Mouse (Mus musculus): Measurements from ENCODE around the gene Nrarp. TPM values are rescaled to one million over a fixed set of nuclear protein-coding genes. Genes with fewer than 3 reads are reported as not detected.

Nrarp gene
- 1 to 10 TPM in 1 of 2 experiments, under 1 TPM in 1; 0.86 to 1.8 TPM for total RNA-seq (2023)

DNA sequence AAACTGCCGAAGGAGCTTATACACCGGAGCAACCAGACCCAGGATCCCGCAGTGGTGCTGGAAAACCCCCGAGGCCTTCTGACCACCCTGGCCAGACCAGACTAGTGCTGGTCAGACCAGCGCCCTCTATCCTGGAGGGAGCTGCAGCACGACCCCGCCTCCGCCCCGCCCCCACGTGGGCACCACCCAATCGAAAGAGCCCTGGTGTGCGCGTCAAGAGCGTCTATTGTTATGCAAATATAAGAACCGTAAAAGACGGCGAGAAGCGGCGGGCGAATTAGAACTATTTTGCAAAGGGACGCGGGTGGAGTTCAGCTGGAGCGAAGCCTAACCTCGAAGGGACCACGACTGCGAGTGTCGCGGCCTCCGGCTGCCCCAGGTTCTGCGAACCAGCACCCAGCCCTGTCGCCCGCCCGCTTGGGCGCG lies at the start of gene Nrarp:
Gene Nrarp, plus strand, starts transcription at position 281 of the 426 bp plus-strand sequence.

DNA sequence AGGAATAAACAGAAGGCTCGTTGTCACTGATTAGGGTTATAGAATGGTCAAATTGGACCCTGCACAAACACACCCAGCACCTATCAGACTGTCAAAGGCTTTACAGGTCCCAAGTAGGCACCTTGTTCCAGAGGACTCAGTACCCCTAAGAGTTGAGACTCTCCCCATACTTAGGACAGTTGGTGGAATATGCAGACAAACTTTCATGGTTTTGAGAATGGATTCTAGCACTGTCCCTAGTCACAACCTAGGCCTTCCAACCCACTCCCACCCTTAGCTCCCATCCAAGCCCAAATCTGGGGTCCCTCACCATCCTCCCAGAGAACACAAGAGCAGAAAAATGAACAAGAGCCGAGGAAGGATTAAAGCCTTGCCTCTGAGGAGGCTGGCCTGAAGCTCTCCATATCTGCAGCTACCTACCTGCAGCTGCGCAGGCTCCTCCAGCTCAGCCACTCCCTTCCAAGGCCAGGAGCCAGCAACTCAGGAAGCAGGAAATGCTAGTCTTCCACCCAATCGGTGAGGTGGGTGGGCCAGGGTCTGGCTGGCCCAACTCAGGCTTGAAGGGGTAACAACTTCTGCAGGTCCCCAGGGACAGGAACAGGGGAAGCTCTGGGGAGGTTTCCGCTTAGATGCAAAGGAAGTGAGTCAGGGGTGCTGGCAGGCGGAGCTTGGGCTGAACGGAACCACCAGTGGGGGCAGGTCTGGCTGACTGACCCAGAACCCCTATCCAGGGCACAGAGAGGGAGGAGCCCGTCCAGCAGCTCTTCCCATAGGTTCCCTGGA lies 15.8 kb downstream of the Nrarp start, which contains the start of gene Tor4a:
Gene Tor4a, minus strand, starts transcription at position 715 of the 783 bp plus-strand sequence.

DNA sequence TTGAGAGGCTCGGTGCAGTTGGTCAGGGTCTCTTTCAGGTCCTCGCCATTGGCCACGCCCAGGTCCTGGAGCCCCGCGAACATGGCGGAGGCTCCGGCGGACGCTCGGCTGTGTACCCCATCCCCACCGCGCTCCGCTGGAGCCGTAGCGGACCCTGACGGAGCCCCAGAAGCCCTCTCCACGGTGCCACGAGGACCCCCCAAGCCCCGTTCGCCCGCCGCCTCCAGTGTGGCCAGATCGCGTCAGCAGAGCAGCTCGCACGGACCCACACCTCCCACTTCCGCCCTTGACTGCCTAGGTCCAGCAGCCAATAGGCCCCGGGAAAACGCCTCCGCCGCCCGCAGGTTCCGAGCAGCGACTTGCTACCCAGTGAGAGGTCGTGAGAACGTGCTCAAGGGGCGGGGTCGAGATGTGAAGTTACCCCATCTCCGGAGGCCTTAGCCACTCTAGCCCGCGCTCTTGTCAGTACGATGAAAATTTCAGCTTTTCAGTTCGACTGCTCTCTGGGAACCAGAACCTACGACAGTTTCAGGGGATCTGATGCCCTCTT lies 30.6 kb downstream of the Nrarp start, which contains the start of gene Nelfb:
Gene Nelfb, minus strand, starts transcription at position 369 of the 550 bp plus-strand sequence.

DNA sequence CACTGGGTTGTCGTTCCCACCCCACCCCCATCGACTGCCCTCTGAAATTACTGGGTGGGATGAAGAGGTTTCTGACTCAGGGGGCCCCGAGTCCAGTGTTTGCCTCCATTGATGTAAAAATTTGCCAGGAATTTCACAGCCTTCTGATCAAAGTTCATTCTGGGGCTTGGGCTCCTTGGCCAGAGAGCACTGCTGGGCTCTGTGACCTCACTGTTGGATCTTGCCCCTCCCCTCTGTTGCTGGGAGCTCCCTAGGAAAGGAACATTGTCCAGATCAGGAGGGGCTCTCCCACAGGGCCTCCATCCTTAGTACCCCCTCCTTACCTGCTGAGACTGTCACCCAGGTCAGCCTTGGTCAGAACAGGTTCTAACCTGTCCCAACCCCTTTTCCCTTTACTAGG lies 33.9 kb downstream of the Nrarp start, which contains the start of gene Stpg3:
Gene Stpg3, minus strand, starts transcription at position 194 of the 400 bp plus-strand sequence.

DNA sequence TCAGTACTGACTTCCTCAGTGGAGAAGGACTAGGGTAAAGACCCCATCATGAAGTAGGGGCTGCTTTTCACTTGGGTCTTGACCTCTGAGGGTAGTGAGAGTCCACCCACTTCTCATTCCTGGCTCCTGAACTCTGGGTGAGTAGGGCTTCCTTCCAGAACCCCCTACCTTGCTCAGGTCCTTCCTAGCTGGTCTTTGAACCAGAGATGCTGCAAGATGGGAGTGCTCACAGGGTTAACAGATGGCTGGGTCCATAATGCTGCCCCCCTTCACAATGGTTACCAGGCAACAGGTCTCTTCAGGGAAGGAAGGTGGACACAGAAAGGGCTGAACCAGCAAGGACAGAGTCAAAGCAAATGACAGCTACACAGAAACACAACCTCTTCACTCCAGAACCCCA lies 37.9 kb downstream of the Nrarp start, which contains the start of gene Fam166a:
Gene Fam166a, plus strand, starts transcription at position 301 of the 400 bp plus-strand sequence.

DNA sequence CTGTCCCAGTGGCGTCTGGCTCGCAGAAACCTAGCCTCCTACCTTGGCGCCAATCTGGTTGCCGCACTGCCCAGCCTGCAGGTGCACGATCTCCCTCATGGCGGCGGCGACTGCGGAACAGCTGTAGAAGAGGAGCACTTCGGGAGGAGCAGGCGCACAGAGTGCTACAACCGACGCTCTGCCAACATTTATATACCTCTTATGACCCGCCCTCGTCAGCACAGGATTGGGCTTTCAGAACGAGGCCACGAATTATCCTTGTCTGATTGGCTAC lies 43.9 kb downstream of the Nrarp start, which contains the start of gene Tubb4b:
Gene Tubb4b, minus strand, starts transcription at position 211 of the 274 bp plus-strand sequence.

Other genes with a start within 250 kb of the Nrarp start
- 100 to 1,000 TPM in 1 of 2 experiments, 10 to 100 TPM in 1; 96.4 to 107 TPM for gene Arrdc1, start 245.5 kb upstream of the Nrarp start, total RNA-seq (2023)
- gene Zmynd19, start 231.0 kb upstream of the Nrarp start, total RNA-seq (2023) = 10 to 100 TPM; 12.1 to 13.1 TPM
- 1 to 10 TPM; 4.1 to 6.6 TPM for gene Dph7, start 218.4 kb upstream of the Nrarp start, total RNA-seq (2023)
- gene Mrpl41, start 205.7 kb upstream of the Nrarp start, total RNA-seq (2023) = 10 to 100 TPM; 21.1 to 21.2 TPM
- 100 to 1,000 TPM; 167 to 204 TPM for gene Pnpla7, start 204.7 kb upstream of the Nrarp start, total RNA-seq (2023)
- 10 to 100 TPM; 12.8 to 16.5 TPM for gene Nsmf, start 126.4 kb upstream of the Nrarp start, total RNA-seq (2023)
- not detected for gene Entpd8, start 100.5 kb upstream of the Nrarp start, total RNA-seq (2023)
- not detected for gene Noxa1, start 85.6 kb upstream of the Nrarp start, total RNA-seq (2023)
- gene Tor4a, start 16.1 kb downstream of the Nrarp start, total RNA-seq (2023) = 10 to 100 TPM; 40.2 to 43.9 TPM
- 10 to 100 TPM; 54.4 to 55.1 TPM for gene Nelfb, start 30.7 kb downstream of the Nrarp start, total RNA-seq (2023)
- under 1 TPM in 1 of 2 experiments, not detected in 1; 0.44 TPM for gene Stpg3, start 33.9 kb downstream of the Nrarp start, total RNA-seq (2023)
- not detected for gene Fam166a, start 38.0 kb downstream of the Nrarp start, total RNA-seq (2023)
- gene Tubb4b, start 43.9 kb downstream of the Nrarp start, total RNA-seq (2023) = 100 to 1,000 TPM; 295 to 367 TPM
- not detected for gene Slc34a3, start 53.6 kb downstream of the Nrarp start, total RNA-seq (2023)
- gene Rnf224, start 56.0 kb downstream of the Nrarp start, total RNA-seq (2023) = not detected
- under 1 TPM in 1 of 2 experiments, not detected in 1; 0.55 TPM for gene Rnf208, start 61.5 kb downstream of the Nrarp start, total RNA-seq (2023)
- gene Cysrt1, start 61.7 kb downstream of the Nrarp start, total RNA-seq (2023) = not detected
- gene AL732309.1, start 66.1 kb downstream of the Nrarp start, total RNA-seq (2023) = 1 to 10 TPM; 1.2 to 3.4 TPM
- 10 to 100 TPM; 16.7 to 17.8 TPM for gene Tmem203, start 74.7 kb downstream of the Nrarp start, total RNA-seq (2023)
- 10 to 100 TPM in 1 of 2 experiments, 1 to 10 TPM in 1; 9.3 to 13.0 TPM for gene Tprn, start 81.9 kb downstream of the Nrarp start, total RNA-seq (2023)
- 10 to 100 TPM; 65.3 to 70.3 TPM for gene Ssna1, start 91.7 kb downstream of the Nrarp start, total RNA-seq (2023)
- gene Anapc2, start 91.7 kb downstream of the Nrarp start, total RNA-seq (2023) = 10 to 100 TPM; 67.8 to 79.9 TPM
- gene Tmem210, start 107.4 kb downstream of the Nrarp start, total RNA-seq (2023) = not detected
- gene Lrrc26, start 109.2 kb downstream of the Nrarp start, total RNA-seq (2023) = not detected
- not detected for gene Grin1, start 138.4 kb downstream of the Nrarp start, total RNA-seq (2023)
- gene Man1b1, start 151.6 kb downstream of the Nrarp start, total RNA-seq (2023) = 10 to 100 TPM; 35.1 to 42.7 TPM
- gene Dpp7, start 175.6 kb downstream of the Nrarp start, total RNA-seq (2023) = 10 to 100 TPM; 13.4 to 14.6 TPM
- gene Uap1l1, start 184.9 kb downstream of the Nrarp start, total RNA-seq (2023) = 10 to 100 TPM; 24.1 to 29.2 TPM
- gene Sapcd2, start 191.6 kb downstream of the Nrarp start, total RNA-seq (2023) = 10 to 100 TPM in 1 of 2 experiments, 1 to 10 TPM in 1; 9.8 to 12.2 TPM
- gene Entpd2, start 215.1 kb downstream of the Nrarp start, total RNA-seq (2023) = not detected
- gene Npdc1, start 218.6 kb downstream of the Nrarp start, total RNA-seq (2023) = 1 to 10 TPM in 1 of 2 experiments, not detected in 1; 1.0 TPM
- gene Fut7, start 242.5 kb downstream of the Nrarp start, total RNA-seq (2023) = 10 to 100 TPM; 20.7 to 24.1 TPM
- gene Abca2, start 247.9 kb downstream of the Nrarp start, total RNA-seq (2023) = 10 to 100 TPM; 21.7 to 22.3 TPM

Data from neutrophil, adult 83 days (primary cell).